Mouse (Mus musculus): Measurements from ENCODE around the gene Add2. TPM values are rescaled to one million over a fixed set of nuclear protein-coding genes. Genes with fewer than 3 reads are reported as not detected.

Gene Add2
- polyA plus RNA-seq, 1 experiment from 2014 or later = 64.5 TPM

GRCm38 (mm10) chr6:86033635-86034034 is 5.2 kb downstream of the Add2 start:
- no peak overlapping the region for H3K4me2 ChIP-seq
- no peak for DNase-seq (ENCODE audit: low spot score, missing footprints)
- H3K36me3 ChIP-seq (ENCODE audit: control insufficient read depth, insufficient read depth, low read length) = no peaks in the 10 kb centered on the region
- no peaks in the 10 kb centered on the region for H3K27me3 ChIP-seq (ENCODE audit: control insufficient read depth, insufficient read depth, low read length)
- no peak overlapping the region for H3K4me3 ChIP-seq (ENCODE audit: low read depth, low read length)
- no peaks in the 10 kb centered on the region for H3K9me3 ChIP-seq (ENCODE audit: control insufficient read depth, low read length)
- no peak overlapping the region for H3K9ac ChIP-seq (ENCODE audit: low read length)
- no peak overlapping the region for H3K27ac ChIP-seq (ENCODE audit: low read depth, low read length)
- H3K4me1 ChIP-seq (ENCODE audit: control insufficient read depth, insufficient read depth, low read length) = peaks cover 7% of the 10 kb centered on the region; the same call in 1 of the 2 replicates
- no peak for ATAC-seq (ENCODE audit: low FRiP score)
- WGBS = 88% methylated on average over 1 of the region's 1 CpGs

GRCm38 (mm10) chr6:86038901-86039300 is 10.4 kb downstream of the Add2 start:
- no peak overlapping the region for H3K4me2 ChIP-seq
- ATAC-seq (ENCODE audit: low FRiP score) (no peak), DNase-seq (ENCODE audit: low spot score, missing footprints) (no peak)
- H3K9ac ChIP-seq (ENCODE audit: low read length) = no peak overlapping the region
- H3K36me3 ChIP-seq (ENCODE audit: control insufficient read depth, insufficient read depth, low read length) = no peaks in the 10 kb centered on the region
- no peaks in the 10 kb centered on the region for H3K4me1 ChIP-seq (ENCODE audit: control insufficient read depth, insufficient read depth, low read length)
- no peaks in the 10 kb centered on the region for H3K27me3 ChIP-seq (ENCODE audit: control insufficient read depth, insufficient read depth, low read length)
- no peak overlapping the region for H3K4me3 ChIP-seq (ENCODE audit: low read depth, low read length)
- H3K27ac ChIP-seq (ENCODE audit: low read depth, low read length) = no peak overlapping the region
- WGBS = 71% methylated on average over 2 of the region's 2 CpGs
- H3K9me3 ChIP-seq (ENCODE audit: control insufficient read depth, low read length) = no peaks in the 10 kb centered on the region

- H3K9ac ChIP-seq (ENCODE audit: low read length) = no peak overlapping the region
- whole genome bisulfite sequencing = 60% methylated on average over 1 of the region's 1 CpGs
Observed at GRCm38 (mm10) chr6:86040140-86040539, 11.7 kb downstream of the Add2 start.

DNA sequence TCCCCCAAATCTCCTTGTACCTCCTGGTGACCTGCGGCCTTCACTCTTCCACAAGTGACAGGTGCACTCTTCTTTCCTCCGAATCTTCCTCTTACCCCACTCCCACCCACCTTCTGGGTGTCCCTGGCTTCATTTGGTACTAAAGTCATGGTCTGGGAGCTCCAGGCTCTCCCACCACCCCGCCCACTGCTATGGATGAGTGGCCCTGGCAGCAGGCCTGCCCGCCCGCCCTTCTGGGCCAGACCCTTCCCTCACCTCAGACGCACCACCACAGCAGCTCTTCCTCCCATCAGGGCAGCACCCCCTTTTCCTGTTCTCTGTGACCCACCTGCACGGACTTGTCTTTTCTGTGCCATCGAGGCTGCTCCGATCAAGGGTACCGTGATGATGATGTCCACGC is 19.0 kb downstream of the Add2 start:
- 77% methylated on average over 11 of the region's 11 CpGs for WGBS
- Histone ChIP-seq H3K27ac (ENCODE audit: low read depth, low read length) (no peak overlapping the region), H3K4me1 (ENCODE audit: control insufficient read depth, insufficient read depth, low read length) (peaks cover 25% of the 10 kb centered on the region), H3K4me3 (ENCODE audit: low read depth, low read length) (no peak overlapping the region), H3K36me3 (ENCODE audit: control insufficient read depth, insufficient read depth, low read length) (no peaks in the 10 kb centered on the region), H3K9me3 (ENCODE audit: control insufficient read depth, low read length) (no peaks in the 10 kb centered on the region), H3K9ac (ENCODE audit: low read length) (no peak overlapping the region), H3K4me2 (no peak overlapping the region), H3K27me3 (ENCODE audit: control insufficient read depth, insufficient read depth, low read length) (no peaks in the 10 kb centered on the region)
- ATAC-seq (ENCODE audit: low FRiP score) = no peak
- DNase-seq (ENCODE audit: low spot score, missing footprints) = no peak

More at GRCm38 (mm10) chr6:86040140-86040539, 11.7 kb downstream of the Add2 start:
- no peaks in the 10 kb centered on the region for H3K9me3 ChIP-seq (ENCODE audit: control insufficient read depth, low read length)
- H3K4me2 ChIP-seq = no peak overlapping the region
- H3K4me1 ChIP-seq (ENCODE audit: control insufficient read depth, insufficient read depth, low read length) = no peaks in the 10 kb centered on the region; the same call in 1 of the 2 replicates
- H3K27me3 ChIP-seq (ENCODE audit: control insufficient read depth, insufficient read depth, low read length) = no peaks in the 10 kb centered on the region
- H3K27ac ChIP-seq (ENCODE audit: low read depth, low read length) = no peak overlapping the region
- DNase-seq (ENCODE audit: low spot score, missing footprints) (no peak), ATAC-seq (ENCODE audit: low FRiP score) (no peak)
- H3K36me3 ChIP-seq (ENCODE audit: control insufficient read depth, insufficient read depth, low read length) = no peaks in the 10 kb centered on the region
- H3K4me3 ChIP-seq (ENCODE audit: low read depth, low read length) = no peak overlapping the region

DNA sequence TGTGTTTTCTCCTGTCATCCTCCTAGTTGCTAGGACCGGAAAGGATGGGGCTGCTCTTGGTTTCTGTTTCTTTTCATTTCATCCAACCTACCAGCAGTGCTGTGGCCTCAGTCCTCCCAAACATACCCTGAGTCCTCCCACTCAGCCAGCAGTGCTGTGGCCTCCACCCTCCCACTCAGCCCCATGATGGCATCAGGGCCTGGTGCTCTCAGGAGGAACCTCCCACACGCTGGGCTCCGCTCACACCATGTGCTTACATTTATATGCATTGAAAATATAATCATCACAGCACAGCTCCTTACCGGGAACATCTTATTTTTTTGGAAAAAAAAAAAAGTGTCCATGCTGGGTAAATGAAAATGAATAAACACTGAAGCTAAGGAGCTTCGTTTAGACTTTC is 20.0 kb downstream of the Add2 start:
- peaks cover 35% of the 10 kb centered on the region for H3K4me1 ChIP-seq (ENCODE audit: control insufficient read depth, insufficient read depth, low read length)
- no peaks in the 10 kb centered on the region for H3K36me3 ChIP-seq (ENCODE audit: control insufficient read depth, insufficient read depth, low read length)
- ATAC-seq (ENCODE audit: low FRiP score) (no peak), DNase-seq (ENCODE audit: low spot score, missing footprints) (no peak)
- no peak overlapping the region for H3K4me3 ChIP-seq (ENCODE audit: low read depth, low read length)
- H3K9ac ChIP-seq (ENCODE audit: low read length) = no peak overlapping the region
- 92% methylated on average over 5 of the region's 5 CpGs for WGBS
- no peak overlapping the region for H3K4me2 ChIP-seq
- H3K27ac ChIP-seq (ENCODE audit: low read depth, low read length) = no peak overlapping the region
- no peaks in the 10 kb centered on the region for H3K27me3 ChIP-seq (ENCODE audit: control insufficient read depth, insufficient read depth, low read length)
- no peaks in the 10 kb centered on the region for H3K9me3 ChIP-seq (ENCODE audit: control insufficient read depth, low read length)

DNA sequence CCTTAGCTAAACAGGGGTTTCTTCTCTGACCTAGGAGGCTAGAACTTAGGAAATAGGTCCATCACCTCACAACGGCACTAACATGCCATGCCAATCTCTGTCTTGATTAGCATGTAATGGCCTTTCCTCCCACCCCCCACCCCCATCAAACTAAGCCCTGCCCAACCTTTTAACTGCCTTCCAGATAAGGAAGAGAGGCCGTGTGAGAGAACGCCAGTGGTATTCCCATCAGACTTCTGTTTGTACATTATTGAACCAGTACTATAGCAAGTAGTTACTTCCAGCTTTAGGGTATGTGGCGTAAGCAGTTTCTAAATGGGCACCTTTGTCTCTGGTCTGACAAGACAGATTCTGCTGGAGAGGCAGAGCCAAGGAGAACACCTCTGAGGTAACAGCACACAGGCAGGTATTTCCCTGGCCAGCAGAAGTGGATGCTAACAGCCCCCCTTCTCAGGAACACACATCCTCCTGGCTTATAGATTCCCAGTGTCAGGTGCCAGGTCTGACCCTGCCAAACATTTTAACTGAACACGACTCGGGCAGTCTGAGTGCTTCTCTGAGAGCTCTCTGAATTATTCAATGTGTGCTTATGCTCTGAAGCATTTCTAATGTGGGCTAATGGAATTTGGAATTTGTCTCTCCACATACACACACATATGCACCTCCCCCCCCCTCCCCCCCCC is 22.2 kb downstream of the Add2 start:
- no peak overlapping the region; the same call in 1 of the 2 replicates for H3K27ac ChIP-seq (ENCODE audit: low read depth, low read length)
- H3K4me2 ChIP-seq = no peak overlapping the region
- no peak for ATAC-seq (ENCODE audit: low FRiP score)
- H3K36me3 ChIP-seq (ENCODE audit: control insufficient read depth, insufficient read depth, low read length) = no peaks in the 10 kb centered on the region
- DNase-seq (ENCODE audit: low spot score, missing footprints) = no peak
- no peak overlapping the region for H3K9ac ChIP-seq (ENCODE audit: low read length)
- 67% methylated on average over 6 of the region's 6 CpGs for WGBS
- H3K9me3 ChIP-seq (ENCODE audit: control insufficient read depth, low read length) = no peaks in the 10 kb centered on the region
- no peaks in the 10 kb centered on the region for H3K27me3 ChIP-seq (ENCODE audit: control insufficient read depth, insufficient read depth, low read length)
- H3K4me3 ChIP-seq (ENCODE audit: low read depth, low read length) = no peak overlapping the region
- peaks cover 39% of the 10 kb centered on the region for H3K4me1 ChIP-seq (ENCODE audit: control insufficient read depth, insufficient read depth, low read length)

DNA sequence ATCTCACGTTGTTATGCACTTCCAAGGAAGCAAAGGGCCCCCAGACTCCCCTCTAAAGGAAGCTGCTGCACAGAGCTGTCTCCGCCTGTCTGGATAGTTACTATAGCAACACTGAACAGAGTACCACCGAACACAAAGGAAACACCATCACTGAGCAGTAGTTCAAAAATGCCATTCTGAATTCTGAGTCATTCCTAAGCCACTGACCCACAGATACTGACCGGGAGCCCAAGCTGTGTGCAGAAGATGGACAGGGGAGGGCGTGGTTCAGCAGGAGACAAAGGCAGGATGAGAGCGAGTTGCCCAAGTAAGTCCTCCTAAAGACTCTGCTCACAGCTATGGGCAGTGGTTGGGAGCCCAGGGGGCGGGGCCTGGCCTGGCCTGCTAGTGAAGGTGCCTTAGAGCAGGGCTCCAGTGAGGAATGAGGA is 23.6 kb downstream of the Add2 start:
- Histone ChIP-seq H3K27ac (ENCODE audit: low read depth, low read length) (peak overlapping the region; percentile 87), H3K4me1 (ENCODE audit: control insufficient read depth, insufficient read depth, low read length) (peaks cover 39% of the 10 kb centered on the region), H3K36me3 (ENCODE audit: control insufficient read depth, insufficient read depth, low read length) (no peaks in the 10 kb centered on the region), H3K27me3 (ENCODE audit: control insufficient read depth, insufficient read depth, low read length) (no peaks in the 10 kb centered on the region), H3K4me2 (peak overlapping the region; percentile 37), H3K9me3 (ENCODE audit: control insufficient read depth, low read length) (no peaks in the 10 kb centered on the region), H3K4me3 (ENCODE audit: low read depth, low read length) (no peak overlapping the region), H3K9ac (ENCODE audit: low read length) (peak overlapping the region; percentile 47)
- DNase-seq (ENCODE audit: low spot score, missing footprints) (peak; percentile 94), ATAC-seq (ENCODE audit: low FRiP score) (peak; percentile 88)
- WGBS = 8% methylated on average over 7 of the region's 7 CpGs

GRCm38 (mm10) chr6:86052556-86052955 is 24.1 kb downstream of the Add2 start:
- H3K4me3 ChIP-seq (ENCODE audit: low read depth, low read length) = no peak overlapping the region
- 39% methylated on average over 4 of the region's 4 CpGs for WGBS
- DNase-seq (ENCODE audit: low spot score, missing footprints) (no peak), ATAC-seq (ENCODE audit: low FRiP score) (no peak)
- H3K9me3 ChIP-seq (ENCODE audit: control insufficient read depth, low read length) = no peaks in the 10 kb centered on the region
- H3K27ac ChIP-seq (ENCODE audit: low read depth, low read length) = peak overlapping the region; percentile 87
- H3K36me3 ChIP-seq (ENCODE audit: control insufficient read depth, insufficient read depth, low read length) = no peaks in the 10 kb centered on the region
- H3K4me2 ChIP-seq = peak overlapping the region; percentile 37
- no peaks in the 10 kb centered on the region for H3K27me3 ChIP-seq (ENCODE audit: control insufficient read depth, insufficient read depth, low read length)
- peaks cover 42% of the 10 kb centered on the region for H3K4me1 ChIP-seq (ENCODE audit: control insufficient read depth, insufficient read depth, low read length)
- H3K9ac ChIP-seq (ENCODE audit: low read length) = peak overlapping the region; percentile 47

- H3K9ac ChIP-seq (ENCODE audit: low read length) = peak overlapping the region; percentile 46; the same call in 1 of the 2 replicates
- ATAC-seq (ENCODE audit: low FRiP score) (peak; percentile 41), DNase-seq (ENCODE audit: low spot score, missing footprints) (peak; percentile 90)
- peaks cover 47% of the 10 kb centered on the region for H3K4me1 ChIP-seq (ENCODE audit: control insufficient read depth, insufficient read depth, low read length)
- H3K36me3 ChIP-seq (ENCODE audit: control insufficient read depth, insufficient read depth, low read length) = no peaks in the 10 kb centered on the region
- H3K4me3 ChIP-seq (ENCODE audit: low read depth, low read length) = no peak overlapping the region
- H3K27me3 ChIP-seq (ENCODE audit: control insufficient read depth, insufficient read depth, low read length) = no peaks in the 10 kb centered on the region
- WGBS = 27% methylated on average over 4 of the region's 4 CpGs
- peak overlapping the region; percentile 87 for H3K27ac ChIP-seq (ENCODE audit: low read depth, low read length)
- 0 out of 2 replicates have a peak overlapping the region, but pooled peaks have one; percentile 12 for H3K4me2 ChIP-seq
- no peaks in the 10 kb centered on the region for H3K9me3 ChIP-seq (ENCODE audit: control insufficient read depth, low read length)
Observed at GRCm38 (mm10) chr6:86053099-86053498, 24.6 kb downstream of the Add2 start.

Data from midbrain, embryonic 11.5 days (tissue).